Mouse (Mus musculus): ENCODE measurements around the gene Gtf2a1. TPM values are rescaled to one million over a fixed set of nuclear protein-coding genes. Genes with fewer than 3 reads are reported as not detected.
A peak's percentile ranks its signal among the peaks of the same experiment; 100 is the strongest.
"Not testable (repeated sequence)": the region's sequence is repeated elsewhere in the genome, so short reads cannot be mapped to it uniquely, and the experiment has no call there.

Gtf2a1 gene
- polyA plus RNA-seq, 1 experiment from 2014 or later = 62.2 TPM

- Histone ChIP-seq H3K9ac (replicated peaks) (peak overlapping the region; percentile 100), H3K27me3 (no peaks in the 10 kb centered on the region), H3K4me2 (peak overlapping the region; percentile 59), H3K4me1 (replicated peaks) (peaks cover 16% of the 10 kb centered on the region), H3K9me3 (no peaks in the 10 kb centered on the region), H3K27ac (peak overlapping the region; percentile 100), H3K36me3 (peaks cover 4% of the 10 kb centered on the region; the same call in 1 of the 2 replicates), H3K4me3 (replicated peaks) (peak overlapping the region; percentile 92)
- ATAC-seq (ENCODE audit: insufficient number of reproducible peaks, insufficient read depth, low FRiP score, low TSS enrichment, low read depth) = no peak
- 34% methylated on average over 6 of the region's 6 CpGs for WGBS
Observed at GRCm38 (mm10) chr12:91590716-91591115, 429 bp upstream of the Gtf2a1 start.

- H3K4me1 ChIP-seq (replicated peaks) = peaks cover 16% of the 10 kb centered on the region
- H3K4me3 ChIP-seq (replicated peaks) = peak overlapping the region; percentile 92
- peak overlapping the region; percentile 100 for H3K9ac ChIP-seq (replicated peaks)
- no peak for ATAC-seq (ENCODE audit: insufficient number of reproducible peaks, insufficient read depth, low FRiP score, low TSS enrichment, low read depth)
- no peaks in the 10 kb centered on the region for H3K9me3 ChIP-seq
- peak overlapping the region; percentile 100 for H3K27ac ChIP-seq
- H3K27me3 ChIP-seq = no peaks in the 10 kb centered on the region
- H3K4me2 ChIP-seq = 0 out of 2 replicates have a peak overlapping the region, but pooled peaks have one; percentile 13
- under 1% methylated on average over 11 of the region's 11 CpGs for WGBS
- peaks cover 15% of the 10 kb centered on the region; the same call in 1 of the 2 replicates for H3K36me3 ChIP-seq
Observed at GRCm38 (mm10) chr12:91589542-91589846, 793 bp downstream of the Gtf2a1 start.

GRCm38 (mm10) chr12:91588670-91589541 lies 1.4 kb downstream of the Gtf2a1 start:
- peak overlapping the region; percentile 100 for H3K27ac ChIP-seq
- H3K9me3 ChIP-seq = no peaks in the 10 kb centered on the region
- H3K4me3 ChIP-seq (replicated peaks) = peak overlapping the region; percentile 92
- no peaks in the 10 kb centered on the region for H3K27me3 ChIP-seq
- no peak for ATAC-seq (ENCODE audit: insufficient number of reproducible peaks, insufficient read depth, low FRiP score, low TSS enrichment, low read depth)
- H3K36me3 ChIP-seq = peaks cover 20% of the 10 kb centered on the region
- peak overlapping the region; percentile 100 for H3K9ac ChIP-seq (replicated peaks)
- H3K4me1 ChIP-seq (replicated peaks) = peaks cover 16% of the 10 kb centered on the region
- H3K4me2 ChIP-seq = peak overlapping the region; percentile 63
- WGBS = under 1% methylated on average over 63 of the region's 83 CpGs

DNA sequence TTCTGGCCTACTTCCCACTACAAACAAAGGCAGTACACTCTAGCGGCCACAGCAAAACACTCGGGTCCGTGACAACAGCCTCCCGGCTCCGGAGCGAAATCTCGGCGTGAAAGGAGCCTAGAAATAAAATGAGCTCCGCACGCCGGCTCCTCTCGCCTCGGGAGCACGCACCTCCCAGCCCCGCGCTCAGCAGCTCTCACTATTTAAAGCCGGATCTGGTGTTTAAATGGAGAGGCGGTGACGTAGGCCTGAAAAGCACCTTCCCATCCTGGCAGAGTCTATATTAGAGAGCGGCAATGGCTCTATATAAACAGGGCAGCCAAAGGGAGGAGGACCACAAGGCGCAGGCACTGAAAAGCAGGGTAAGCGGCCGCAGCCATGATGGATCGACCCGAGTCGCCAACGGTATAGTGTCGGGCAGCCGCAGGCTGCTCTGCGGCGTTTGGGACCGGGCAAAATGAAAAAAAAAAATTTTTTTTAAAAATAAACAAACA lies 2.1 kb downstream of the Gtf2a1 start:
- H3K27me3 ChIP-seq = no peaks in the 10 kb centered on the region
- peak overlapping the region; percentile 63 for H3K4me2 ChIP-seq
- peak; percentile 92 for ATAC-seq (ENCODE audit: insufficient number of reproducible peaks, insufficient read depth, low FRiP score, low TSS enrichment, low read depth)
- H3K9ac ChIP-seq (replicated peaks) = peak overlapping the region; percentile 100
- peaks cover 25% of the 10 kb centered on the region for H3K36me3 ChIP-seq
- no peaks in the 10 kb centered on the region for H3K9me3 ChIP-seq
- H3K4me3 ChIP-seq (replicated peaks) = peak overlapping the region; percentile 92
- under 1% methylated on average over 32 of the region's 32 CpGs for WGBS
- H3K4me1 ChIP-seq (replicated peaks) = peaks cover 16% of the 10 kb centered on the region
- peak overlapping the region; percentile 100 for H3K27ac ChIP-seq

- peak overlapping the region; percentile 63 for H3K4me2 ChIP-seq
Observed at GRCm38 (mm10) chr12:91587491-91588033, 2.7 kb downstream of the Gtf2a1 start.

GRCm38 (mm10) chr12:91587077-91587476 lies 3.2 kb downstream of the Gtf2a1 start:
- no peak for ATAC-seq (ENCODE audit: insufficient number of reproducible peaks, insufficient read depth, low FRiP score, low TSS enrichment, low read depth)
- WGBS = 54% methylated on average over 3 of the region's 3 CpGs
- H3K9ac ChIP-seq (replicated peaks) = no peak overlapping the region

More at GRCm38 (mm10) chr12:91587491-91588033, 2.7 kb downstream of the Gtf2a1 start:
- Histone ChIP-seq H3K36me3 (peaks cover 32% of the 10 kb centered on the region), H3K27me3 (no peaks in the 10 kb centered on the region), H3K9me3 (no peaks in the 10 kb centered on the region), H3K27ac (peak overlapping the region; percentile 100), H3K4me3 (replicated peaks) (peak overlapping the region; percentile 92), H3K9ac (replicated peaks) (peak overlapping the region; percentile 100), H3K4me1 (replicated peaks) (peaks cover 16% of the 10 kb centered on the region)
- WGBS = 11% methylated on average over 5 of the region's 5 CpGs
- ATAC-seq (ENCODE audit: insufficient number of reproducible peaks, insufficient read depth, low FRiP score, low TSS enrichment, low read depth) = no peak

DNA sequence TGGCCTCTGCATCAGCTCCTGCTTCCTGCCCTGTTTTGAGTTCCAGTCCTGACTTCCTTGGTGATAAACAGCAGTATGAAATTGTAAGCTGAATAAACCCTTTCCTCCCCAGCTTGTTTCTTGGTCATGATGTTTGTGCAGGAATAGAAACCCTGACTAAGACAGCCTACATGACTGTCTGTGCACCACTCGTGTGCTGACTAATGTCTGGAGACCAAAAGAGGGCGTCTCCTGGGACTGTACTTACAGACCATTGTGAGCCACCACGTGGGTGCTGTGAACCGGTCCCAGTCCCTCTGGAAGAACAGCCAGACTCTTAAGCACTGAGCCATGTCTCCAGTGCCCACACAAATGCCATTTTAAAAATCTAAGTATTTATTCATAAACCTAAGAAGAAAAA lies 4.5 kb downstream of the Gtf2a1 start:
- not testable (repeated sequence) for H3K9me3 ChIP-seq; H3K27ac ChIP-seq; ATAC-seq (ENCODE audit: insufficient number of reproducible peaks, insufficient read depth, low FRiP score, low TSS enrichment, low read depth); H3K4me3 ChIP-seq (replicated peaks); H3K9ac ChIP-seq (replicated peaks); H3K27me3 ChIP-seq; H3K4me2 ChIP-seq
- 94% methylated on average over 4 of the region's 4 CpGs for WGBS
- Histone ChIP-seq H3K4me1 (replicated peaks) (peaks cover 11% of the 10 kb centered on the region), H3K36me3 (peaks cover 35% of the 10 kb centered on the region)

More at GRCm38 (mm10) chr12:91587077-91587476, 3.2 kb downstream of the Gtf2a1 start:
- Histone ChIP-seq H3K36me3 (peaks cover 35% of the 10 kb centered on the region), H3K4me2 (peak overlapping the region; percentile 63), H3K9me3 (no peaks in the 10 kb centered on the region), H3K4me3 (replicated peaks) (peak overlapping the region; percentile 92), H3K27me3 (no peaks in the 10 kb centered on the region), H3K27ac (no peak overlapping the region), H3K4me1 (replicated peaks) (peaks cover 16% of the 10 kb centered on the region)

DNA sequence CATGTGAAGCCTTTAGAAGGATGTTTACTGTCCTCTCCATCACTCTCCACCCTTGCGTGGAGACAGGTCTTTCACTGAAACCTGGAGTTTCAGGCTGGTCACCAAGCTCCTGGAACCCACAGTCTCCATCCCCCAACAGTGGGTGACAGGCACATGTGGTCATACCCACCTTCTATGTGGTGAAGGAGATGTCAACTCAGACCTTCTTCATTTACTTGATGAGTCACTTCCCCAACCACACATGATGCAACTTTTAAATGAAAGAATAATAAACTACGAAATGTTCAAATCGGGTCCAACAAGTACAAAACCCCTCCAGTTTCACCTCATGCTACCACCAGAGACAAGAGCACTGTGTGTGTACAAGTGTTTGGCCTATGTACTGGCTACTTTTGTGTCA lies 5.1 kb downstream of the Gtf2a1 start:
- H3K9me3 ChIP-seq = no peaks in the 10 kb centered on the region
- H3K9ac ChIP-seq (replicated peaks) = no peak overlapping the region
- ATAC-seq (ENCODE audit: insufficient number of reproducible peaks, insufficient read depth, low FRiP score, low TSS enrichment, low read depth) = no peak
- no peak overlapping the region for H3K4me3 ChIP-seq (replicated peaks)
- H3K36me3 ChIP-seq = peaks cover 39% of the 10 kb centered on the region
- no peak overlapping the region for H3K4me2 ChIP-seq
- 96% methylated on average over 3 of the region's 3 CpGs for WGBS
- peaks cover 10% of the 10 kb centered on the region for H3K4me1 ChIP-seq (replicated peaks)
- no peak overlapping the region for H3K27ac ChIP-seq
- no peaks in the 10 kb centered on the region for H3K27me3 ChIP-seq

DNA sequence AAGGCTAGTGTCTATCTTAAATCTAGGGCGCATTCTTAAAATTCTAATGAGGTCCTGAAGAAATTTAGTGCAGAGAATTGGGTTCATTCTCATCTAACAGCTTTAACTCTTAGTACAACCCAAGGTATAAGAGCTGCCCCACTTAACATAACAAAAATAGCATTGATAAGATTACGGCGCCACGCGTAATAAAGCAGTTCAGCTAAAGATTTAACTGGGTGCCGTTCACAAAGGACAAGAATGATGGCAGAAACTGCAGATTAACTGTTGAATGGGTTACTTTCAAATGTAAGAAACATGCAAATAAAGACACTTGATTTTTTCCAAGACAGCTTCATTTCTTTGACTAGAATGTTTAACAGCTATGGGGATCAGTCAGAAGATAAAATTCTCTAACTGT lies 6.9 kb downstream of the Gtf2a1 start:
- Histone ChIP-seq H3K4me1 (replicated peaks) (peaks cover 10% of the 10 kb centered on the region), H3K36me3 (peaks cover 51% of the 10 kb centered on the region), H3K9me3 (no peaks in the 10 kb centered on the region), H3K4me3 (replicated peaks) (no peak overlapping the region), H3K9ac (replicated peaks) (no peak overlapping the region), H3K4me2 (no peak overlapping the region), H3K27me3 (no peaks in the 10 kb centered on the region), H3K27ac (no peak overlapping the region)
- WGBS = 91% methylated on average over 6 of the region's 6 CpGs
- ATAC-seq (ENCODE audit: insufficient number of reproducible peaks, insufficient read depth, low FRiP score, low TSS enrichment, low read depth) = no peak

DNA sequence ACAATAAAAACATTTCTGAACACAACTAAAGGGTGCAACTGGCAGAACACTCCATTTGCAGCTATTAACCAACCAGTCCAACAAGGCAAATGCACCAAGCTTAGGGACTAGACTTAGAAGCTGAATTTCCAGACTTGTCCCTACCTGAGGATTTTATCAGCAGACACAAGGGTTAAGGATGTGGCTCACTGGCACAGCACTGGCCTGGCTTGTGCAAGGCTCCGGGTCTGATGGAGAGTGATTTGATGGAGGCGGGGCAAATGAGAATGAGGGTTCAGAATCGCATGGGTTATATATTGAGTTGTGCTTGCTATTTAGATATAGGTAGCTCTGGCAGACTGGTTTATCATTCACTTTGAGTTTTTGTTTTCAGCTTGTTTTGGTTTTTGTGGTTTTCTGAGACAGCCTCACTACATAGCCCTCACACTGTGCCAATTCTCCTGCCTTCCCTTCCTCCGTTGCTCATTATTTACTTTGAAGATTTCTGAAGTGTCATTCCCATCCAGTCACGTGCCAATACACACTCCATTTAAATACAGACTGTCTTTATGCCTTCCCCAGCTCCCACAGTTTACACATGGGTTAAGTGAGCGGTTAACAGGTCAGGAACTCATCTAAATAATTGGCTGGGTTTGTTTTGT lies 7.8 kb downstream of the Gtf2a1 start:
- Histone ChIP-seq H3K36me3 (peaks cover 57% of the 10 kb centered on the region), H3K27me3 (no peaks in the 10 kb centered on the region), H3K4me1 (replicated peaks) (peaks cover 8% of the 10 kb centered on the region), H3K9ac (replicated peaks) (no peak overlapping the region), H3K4me3 (replicated peaks) (no peak overlapping the region), H3K27ac (no peak overlapping the region), H3K4me2 (no peak overlapping the region), H3K9me3 (no peaks in the 10 kb centered on the region)
- no peak for ATAC-seq (ENCODE audit: insufficient number of reproducible peaks, insufficient read depth, low FRiP score, low TSS enrichment, low read depth)
- WGBS = 80% methylated on average over 6 of the region's 6 CpGs
